Mouse (Mus musculus) c-Kit-positive CD71-positive TER-119-negative erythroid progenitor cells, embryonic 14.5 days (primary cell): ENCODE measurements at regions not wholly inside any gene's neighbourhood (a gene's known extent, or its start where the extent isn't known, plus 50 kb on each side); places are given as distances from the start of the nearest gene placed in this dataset.
A peak's percentile ranks its signal among the peaks of the same experiment; 100 is the strongest.

ENCODE experiments used
- DNase-seq: peaks from one replicate; pipeline ENCODE4 v3.0.0-alpha.2; 2013; ENCODE audit warnings: low read depth

- DNase-seq, result no peak
Measured at GRCm38 (mm10) chr6:13305873-13306272, 81.1 kb upstream of the Vwde start.

- DNase-seq, result no peak
Measured at GRCm38 (mm10) chr6:13298171-13298570, 73.4 kb upstream of the Vwde start.

DNA sequence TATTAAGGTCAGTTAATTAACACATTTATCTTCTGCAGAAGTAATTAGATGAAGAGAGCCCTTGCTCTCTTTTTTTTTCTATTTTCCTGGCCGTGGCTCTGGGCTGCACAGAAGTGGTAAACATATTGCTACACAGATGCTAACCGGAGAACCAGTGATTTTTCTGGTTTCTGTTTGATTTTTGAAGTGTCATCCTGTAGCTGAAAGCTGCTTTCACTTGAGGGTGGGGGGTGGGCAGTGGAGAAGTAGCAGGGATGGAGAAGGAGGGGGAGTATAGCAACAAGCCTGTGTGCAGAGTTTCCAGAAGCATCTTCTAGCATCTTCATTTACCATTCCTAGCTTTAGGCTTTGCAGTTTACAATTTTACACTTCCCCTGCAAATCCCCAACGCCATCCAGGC is 72.3 kb upstream of the Vwde start:
- no peak for DNase-seq

DNA sequence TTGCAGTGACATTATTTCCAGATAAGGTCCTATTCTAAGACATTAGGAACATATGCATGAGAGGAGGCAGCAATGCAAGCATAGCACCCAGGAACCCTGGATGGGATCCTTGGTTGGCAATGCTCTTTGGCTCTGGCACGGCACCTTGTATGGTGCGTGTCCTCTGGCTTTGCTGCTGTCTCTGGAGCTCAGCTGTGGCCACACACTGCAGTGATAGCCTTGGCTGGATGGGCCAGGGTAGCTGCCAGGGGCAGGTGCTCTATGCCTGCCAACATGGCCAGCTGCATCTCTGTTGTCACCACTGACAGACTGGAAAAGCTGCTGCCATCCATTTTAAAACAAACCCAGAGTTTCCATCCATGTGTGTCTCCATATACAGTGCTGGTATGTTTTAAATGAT is 71.3 kb upstream of the Vwde start:
- DNase-seq, result no peak

DNA sequence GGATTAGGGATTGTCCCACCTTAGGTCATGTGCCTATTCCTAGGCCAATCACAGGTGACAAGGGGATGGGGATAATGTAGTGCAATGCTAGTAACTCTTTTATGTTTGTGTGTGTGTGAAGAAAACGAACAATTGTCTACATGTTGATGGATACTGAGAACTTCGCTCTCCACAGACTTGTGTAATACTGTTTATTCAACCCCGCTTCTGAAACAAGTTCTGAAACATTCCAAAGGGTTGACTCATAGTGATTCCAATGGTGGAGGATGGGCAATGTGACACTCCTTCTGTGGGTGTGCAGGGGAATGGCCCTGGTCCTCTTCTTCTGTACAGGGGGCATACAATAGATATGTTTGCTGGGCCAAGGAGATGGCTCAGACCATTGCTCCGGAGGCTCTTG is 69.6 kb upstream of the Vwde start:
- DNase-seq, result no peak

- no peak for DNase-seq
Measured at GRCm38 (mm10) chr6:13288500-13288899, 63.7 kb upstream of the Vwde start.

GRCm38 (mm10) chr6:13287812-13288211 is 63.0 kb upstream of the Vwde start:
- no peak for DNase-seq

- no peak for DNase-seq
Measured at GRCm38 (mm10) chr6:13286542-13287273, 61.9 kb upstream of the Vwde start.

GRCm38 (mm10) chr6:13280835-13281234 is 56.1 kb upstream of the Vwde start:
- DNase-seq, result peak; percentile 25
